Mouse (Mus musculus) stomach, postnatal 0 days (tissue): ENCODE measurements around the gene Bmp2k. TPM values are rescaled to one million over a fixed set of nuclear protein-coding genes. Genes with fewer than 3 reads are reported as not detected.

Source experiments
- ATAC-seq: fragments of 200-750 bp; cut with Nextera tagmentation; 2 replicates; pipeline ENCODE4 v1.8.0; 2017; ENCODE audit not compliant: low FRiP score, low TSS enrichment
- DNase-seq: peaks from one replicate; pipeline ENCODE4 v3.0.0-alpha.2; 2016; ENCODE audit warnings: low spot score
- H3K27ac ChIP-seq: fragments of 300-500 bp; sonication (generic); replicated peaks from 2 replicates; pipeline ENCODE4 v1.5.1; 2014; ENCODE audit warnings: mild to moderate bottlenecking, control low read depth
- H3K27me3 ChIP-seq: fragments of 300-500 bp; sonication (generic); 2 replicates; pipeline ENCODE4 v1.6.1; 2014; ENCODE audit warnings: low read length; ENCODE audit not compliant: control insufficient read depth, insufficient read depth
- H3K36me3 ChIP-seq: fragments of 300-500 bp; sonication (generic); 2 replicates; pipeline ENCODE4 v1.6.1; 2014; ENCODE audit warnings: low read length, mixed read lengths; ENCODE audit not compliant: control insufficient read depth, insufficient read depth
- H3K4me1 ChIP-seq: fragments of 300-500 bp; sonication (generic); replicated peaks from 2 replicates; pipeline ENCODE4 v1.6.1; 2014; ENCODE audit warnings: antibody characterized with exemption; ENCODE audit not compliant: control insufficient read depth, insufficient read depth
- H3K4me2 ChIP-seq: fragments of 300-500 bp; sonication (generic); replicated peaks from 2 replicates; pipeline ENCODE4 v1.6.1; 2014; ENCODE audit warnings: low read depth, mild to moderate bottlenecking, control low read depth, moderate library complexity
- H3K4me3 ChIP-seq: fragments of 300-500 bp; sonication (generic); 2 replicates; pipeline ENCODE4 v1.5.1; 2014; ENCODE audit warnings: low read depth, low read length, control low read depth
- H3K9ac ChIP-seq: fragments of 300-500 bp; sonication (generic); 2 replicates; pipeline ENCODE4 v1.6.1; 2014; ENCODE audit warnings: mild to moderate bottlenecking, low read length, control low read depth, mixed read lengths
- H3K9me3 ChIP-seq: fragments of 300-500 bp; sonication (generic); 2 replicates; pipeline ENCODE4 v1.6.1; 2016; ENCODE audit warnings: low read length; ENCODE audit not compliant: control insufficient read depth
- CTCF ChIP-seq: IDR thresholded peaks from 2 replicates; pipeline ENCODE4 v1.5.1; 2016; ENCODE audit warnings: antibody characterized with exemption, low read depth, mild to moderate bottlenecking, moderate library complexity
- EP300 ChIP-seq: optimal IDR thresholded peaks from 2 replicates; pipeline ENCODE3; 2016; ENCODE audit warnings: antibody characterized with exemption
- WGBS: fragments of 180-500 bp; shearing (Covaris S2); extraction: QIAGEN DNeasy Blood & Tissue Kit; methylation state at CpG from one replicate; pipeline ENCODE4 v1.1.7; 2014; 5-methylcytosine and 5-hydroxymethylcytosine counted together
- polyA plus RNA-seq: library from polyadenylated mRNA; unstranded; fragments of >200 nt; fragmentation: Nextera tagmentation; extraction: Ambion mirVana; gene quantifications from 2 replicates; pipeline ENCODE4 v1.2.1, GENCODE M21; 2015

The Bmp2k gene
- polyA plus RNA-seq, 1 experiment from 2014 or later, result 11.9 TPM

DNA sequence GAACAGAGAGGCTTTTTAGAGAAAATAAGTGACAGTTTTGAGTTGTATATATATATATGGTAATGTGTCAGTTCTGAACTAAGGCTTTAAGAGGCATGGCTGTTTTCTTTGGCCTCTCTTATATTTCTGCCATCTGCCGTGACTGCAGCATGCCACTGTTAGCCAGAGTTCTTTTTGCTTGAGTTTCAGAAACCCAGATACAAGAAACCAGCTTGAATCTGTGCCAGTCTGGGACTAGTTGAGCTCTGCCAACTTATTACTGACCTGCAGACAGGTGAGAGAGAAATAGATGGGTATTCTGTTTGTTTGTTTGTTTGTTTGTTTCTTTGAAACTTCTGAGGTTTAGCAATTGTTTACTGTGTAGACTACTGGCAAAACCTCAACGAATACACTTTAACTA, 137.8 kb downstream of the Bmp2k start:
- WGBS, result 81% methylated on average over 2 of the region's 2 CpGs
- H3K4me3 ChIP-seq, result no peak overlapping the region

More for the DNA sequence above, 137.8 kb downstream of the Bmp2k start:
- H3K9ac ChIP-seq, result no peak overlapping the region
- no peaks in the 10 kb centered on the region for H3K27me3 ChIP-seq
- TF ChIP-seq CTCF, result no peak
- no peak for TF ChIP-seq EP300
- no peak overlapping the region for H3K4me2 ChIP-seq
- no peaks in the 10 kb centered on the region for H3K4me1 ChIP-seq
- ATAC-seq, result no peak
- no peak overlapping the region for H3K27ac ChIP-seq
- DNase-seq, result no peak
- H3K9me3 ChIP-seq, result no peaks in the 10 kb centered on the region
- no peaks in the 10 kb centered on the region for H3K36me3 ChIP-seq

Other genes with a start within 250 kb of the Bmp2k start
- gene Anxa3, start 204.3 kb upstream of the Bmp2k start, polyA plus RNA-seq, result 83.6 and 91.4 TPM in 2 replicates
- 1.2 and 1.4 TPM in 2 replicates for gene Paqr3, start 113.9 kb downstream of the Bmp2k start, polyA plus RNA-seq